Mouse (Mus musculus) embryo, embryonic 10.5 days (tissue): ENCODE data around the gene Zfp386.

ENCODE experiments used
- DNase-seq: peaks from one replicate; pipeline ENCODE4 v3.0.0-alpha.2; 2015; ENCODE audit warnings: low spot score

The Zfp386 gene

DNA sequence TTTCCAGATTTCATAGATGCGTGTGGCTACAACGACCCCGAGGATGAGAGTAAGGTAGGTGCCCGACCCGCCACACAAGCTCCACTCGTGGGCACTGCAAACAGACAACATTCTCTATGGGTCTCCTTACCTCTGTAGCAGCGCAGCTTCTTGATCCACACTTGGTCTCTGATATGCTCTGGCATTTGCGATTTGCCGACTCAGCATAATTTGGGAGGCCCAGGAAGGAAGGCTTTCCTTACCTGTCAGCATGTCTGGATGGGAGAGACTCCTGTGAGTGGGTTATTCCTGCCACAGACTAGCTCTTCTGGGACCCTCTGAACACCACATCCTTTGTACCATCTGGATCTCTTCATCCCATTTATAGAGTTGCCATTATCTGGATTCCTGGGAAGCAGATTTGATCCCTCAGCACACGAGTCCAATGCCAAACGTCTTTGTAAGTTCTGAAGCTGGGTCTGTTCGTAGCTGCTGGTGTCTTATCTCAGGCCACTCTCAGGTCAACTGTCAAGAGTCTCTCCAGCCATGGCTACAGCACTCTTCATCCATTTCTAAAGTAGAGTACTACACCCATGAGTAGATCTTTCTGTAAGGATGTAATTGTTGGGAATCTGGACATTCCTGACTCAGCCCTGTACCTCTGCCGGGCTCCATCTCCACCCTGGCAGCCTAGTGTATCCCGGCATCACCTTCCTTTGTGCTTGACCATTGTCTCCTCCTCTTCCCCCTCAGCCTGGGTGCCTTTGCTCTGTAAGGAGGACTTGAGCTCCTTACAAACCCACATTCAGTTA, 47.4 kb downstream of the Zfp386 start:
- DNase-seq, result no peak

DNA sequence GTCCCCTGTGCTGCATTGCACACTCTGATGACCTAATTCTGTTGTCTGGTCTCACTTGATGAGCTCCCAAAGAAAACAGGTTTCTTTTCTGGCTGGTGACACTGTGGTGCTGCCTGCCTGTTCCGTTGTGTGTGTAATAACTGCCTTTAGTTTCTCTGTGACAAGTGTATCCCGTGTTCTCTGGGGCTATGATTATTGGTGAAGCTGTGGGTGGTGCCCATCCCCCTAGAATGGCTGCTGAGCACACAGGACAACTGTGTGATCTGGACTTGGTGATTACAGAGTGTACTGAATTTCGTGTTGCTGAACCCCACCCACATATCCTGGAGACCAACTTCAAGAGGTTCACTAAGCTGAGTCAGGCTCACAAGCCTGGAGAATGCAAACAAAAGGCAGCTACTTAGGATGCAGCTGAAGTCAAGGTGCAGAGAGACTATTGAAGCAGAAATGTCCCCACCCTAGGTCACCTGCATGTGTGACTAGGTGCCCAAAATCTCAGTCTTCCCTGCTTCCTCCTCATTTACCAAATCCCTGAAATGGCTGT, 48.9 kb downstream of the Zfp386 start:
- no peak for DNase-seq

DNA sequence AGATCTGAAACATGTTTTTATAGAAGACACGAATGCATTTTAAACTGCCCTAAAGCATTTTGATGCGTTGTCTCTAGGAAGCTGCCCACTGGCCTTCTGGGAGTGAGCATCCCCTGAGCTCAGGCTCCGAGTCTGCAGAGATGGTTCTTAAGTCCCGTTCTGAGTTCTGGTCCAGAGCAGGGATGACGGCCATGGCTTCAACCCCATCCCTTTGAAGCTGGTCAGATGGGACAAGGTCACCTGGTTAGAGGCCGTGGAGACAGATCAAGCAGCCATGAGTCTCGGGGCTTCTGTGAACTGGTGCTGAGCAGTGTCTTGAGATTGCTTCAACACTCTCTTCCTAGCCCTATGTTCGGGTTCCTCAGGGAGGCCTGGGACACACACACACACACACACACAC, 49.6 kb downstream of the Zfp386 start:
- no peak for DNase-seq

DNA sequence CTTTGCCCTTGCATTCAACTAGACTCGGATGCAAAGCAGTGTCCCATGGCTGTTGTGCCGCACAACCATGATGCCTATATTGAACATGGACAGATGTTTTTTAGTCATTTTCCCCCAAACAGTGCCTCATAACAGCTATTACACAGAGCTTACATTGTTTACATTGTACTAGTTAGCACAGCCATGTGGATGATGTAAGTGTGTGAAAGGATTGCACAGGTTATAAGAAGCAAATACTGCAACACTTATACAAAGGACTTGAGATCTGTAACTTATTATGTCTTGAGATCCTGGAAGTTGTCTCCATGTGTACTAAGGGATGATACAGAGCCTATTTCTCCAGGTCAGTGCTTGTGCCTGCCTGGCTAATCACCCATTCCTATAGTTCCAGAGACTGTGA, 54.4 kb downstream of the Zfp386 start:
- DNase-seq, result no peak

DNA sequence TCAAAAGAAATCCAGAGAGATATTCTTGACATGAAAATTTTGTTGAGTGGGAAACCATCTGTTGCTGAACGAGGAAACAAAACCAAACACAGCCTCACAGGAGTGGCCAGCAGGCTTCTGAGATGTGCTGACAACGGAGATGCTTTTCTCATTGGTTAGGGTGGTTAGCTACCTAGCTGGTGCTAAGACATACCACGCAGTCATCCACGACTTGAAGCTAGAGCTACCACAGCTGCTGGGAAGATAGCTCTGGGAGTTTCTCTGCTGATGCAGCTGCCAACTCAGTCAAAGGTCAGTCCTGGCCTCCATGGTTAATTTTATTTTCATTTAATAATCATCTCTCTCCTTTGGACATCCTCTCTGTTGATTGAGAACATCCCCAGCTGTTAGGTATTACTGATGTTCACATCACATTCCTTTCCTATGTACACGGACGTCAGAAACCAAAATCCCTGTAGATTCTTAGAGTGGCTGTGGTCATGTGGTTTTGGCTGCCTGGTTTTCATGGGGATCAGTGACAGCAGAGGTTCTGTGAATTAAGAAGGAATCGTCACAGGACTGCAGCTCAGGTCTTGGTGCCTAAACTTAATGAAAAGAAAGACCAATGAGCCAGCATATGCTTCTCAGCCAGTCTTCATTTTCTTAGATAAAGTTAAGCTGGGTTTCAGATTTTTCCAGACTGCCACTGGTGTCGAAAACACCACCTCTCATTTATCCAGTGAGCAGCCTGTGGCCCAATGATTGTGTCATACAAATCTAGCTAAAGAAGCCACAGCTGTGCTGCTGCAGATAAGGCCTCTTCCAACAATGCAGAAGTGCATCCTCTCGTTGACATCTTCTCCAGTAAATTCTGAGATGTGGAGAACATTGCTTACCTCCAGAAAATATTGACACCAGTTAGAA, 62.2 kb downstream of the Zfp386 start:
- no peak for DNase-seq

DNA sequence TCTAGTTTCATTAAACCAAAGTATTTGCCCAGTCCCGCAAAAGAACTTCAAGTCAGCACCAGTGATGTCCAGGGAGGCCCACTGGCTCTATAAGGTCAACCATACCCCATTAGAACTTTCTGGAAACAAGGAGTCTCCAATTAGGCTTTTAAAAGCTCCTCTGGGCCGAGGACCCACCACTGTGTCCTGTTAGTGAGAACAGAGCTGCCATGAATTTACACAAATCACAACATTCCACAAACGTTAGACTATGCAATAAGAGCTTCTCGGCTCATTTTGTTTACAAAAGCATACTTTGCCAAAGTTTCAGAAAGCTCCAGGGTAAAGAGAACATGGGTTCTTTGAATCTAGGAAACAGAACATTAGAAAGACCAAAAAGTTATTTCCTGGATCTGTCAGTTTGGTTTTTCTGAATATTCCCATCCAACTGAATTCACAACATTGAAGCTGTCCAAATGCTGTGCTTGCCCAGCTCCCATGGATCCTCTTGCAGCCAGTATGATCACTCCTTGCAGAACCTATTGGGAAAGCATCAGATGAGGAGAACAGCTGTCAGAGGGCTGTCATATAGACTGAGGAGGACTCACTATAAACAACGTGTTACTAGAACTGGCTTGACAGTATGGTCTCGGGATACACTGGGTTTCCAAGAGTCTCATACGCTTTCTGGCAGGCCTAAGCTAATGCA, 63.6 kb downstream of the Zfp386 start:
- no peak for DNase-seq
